Mouse (Mus musculus): ENCODE measurements around the gene Xrcc6.

GRCm38 (mm10) chr15:82032386-82032785 lies 44.8 kb downstream of the Xrcc6 start:
- TF ChIP-seq CTCF (IDR thresholded peaks at IDR 0.05; ENCODE audit: low read depth, low read length) (no peak), GATA2 (IDR thresholded peaks at IDR 0.05; ENCODE audit: borderline replicate concordance, low read depth, low read length) (no peak), GATA1 (IDR thresholded peaks at IDR 0.05; ENCODE audit: borderline replicate concordance, low read length) (no peak), TAL1 (conservative IDR thresholded peaks at IDR 0.05; ENCODE audit: low read depth, low read length) (no peak), POLR2AphosphoS5 (IDR thresholded peaks at IDR 0.05; ENCODE audit: insufficient replicate concordance, low read depth, low read length) (no peak)
